Mouse (Mus musculus) hindbrain, embryonic 11.5 days (tissue): ENCODE measurements around the gene Myod1. TPM values are rescaled to one million over a fixed set of nuclear protein-coding genes. Genes with fewer than 3 reads are reported as not detected.

Experiments used
- polyA plus RNA-seq: library from polyadenylated mRNA; unstranded; fragments of >200 nt; fragmentation: Nextera tagmentation; extraction: Ambion mirVana; gene quantifications from 2 replicates; pipeline ENCODE4 v1.2.1, GENCODE M21; 2014

Myod1 gene
- polyA plus RNA-seq, 1 experiment from 2014 or later, result 1.2 TPM

Other genes with a start within 250 kb of the Myod1 start
- gene Abcc8, start 196.4 kb upstream of the Myod1 start, polyA plus RNA-seq, result 1.4 and 1.8 TPM in 2 replicates
- gene Ush1c, start 138.0 kb upstream of the Myod1 start, polyA plus RNA-seq, result 3.0 and 3.4 TPM in 2 replicates
- 0.45 and 0.71 TPM in 2 replicates for gene Otog, start 135.5 kb upstream of the Myod1 start, polyA plus RNA-seq
- 1.7 and 3.1 TPM in 2 replicates for gene Kcnc1, start 20.0 kb downstream of the Myod1 start, polyA plus RNA-seq